Mouse (Mus musculus): ENCODE data around the gene Syne3. TPM values are rescaled to one million over a fixed set of nuclear protein-coding genes. Genes with fewer than 3 reads are reported as not detected.
A peak's percentile ranks its signal among the peaks of the same experiment; 100 is the strongest.

Gene Syne3
- total and polyA plus RNA-seq, 3 experiments: 4.9 to 10.7 TPM; not detected in 1

DNA sequence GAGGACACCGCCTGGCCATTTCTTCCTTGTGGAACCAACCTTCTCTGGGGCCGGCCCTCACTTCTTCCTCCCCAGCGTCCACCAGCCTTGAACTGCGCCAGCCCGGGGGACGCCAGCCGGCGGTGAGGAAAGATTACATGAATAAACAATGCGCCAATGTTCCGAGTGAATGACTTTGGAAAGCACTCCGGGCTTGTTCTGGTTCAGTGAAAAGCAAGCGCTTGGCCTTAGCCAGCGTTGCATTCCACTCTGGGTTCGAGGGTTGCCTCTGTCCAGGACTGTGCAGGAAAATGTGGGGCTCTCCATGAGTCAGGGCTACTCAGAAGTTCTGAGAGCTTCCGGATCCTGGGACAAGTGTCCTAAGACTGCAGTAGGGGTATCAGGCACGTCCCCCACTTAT, 113.0 kb downstream of the Syne3 start:
- no peaks in the 10 kb centered on the region for H3K36me3 ChIP-seq (ENCODE audit: control insufficient read depth in 1 of 2, insufficient read depth in 2 of 2, low read length in 2 of 2)
- H3K4me1 ChIP-seq (ENCODE audit: control insufficient read depth in 1 of 2, insufficient read depth in 2 of 2, low read length in 2 of 2): no peaks in the 10 kb centered on the region; a peak in 1 of 4 replicates
- no peaks in the 10 kb centered on the region for H3K79me2 ChIP-seq (ENCODE audit: control insufficient read depth, insufficient read depth, low read length, poor library complexity)
- H3K27ac ChIP-seq (ENCODE audit: control insufficient read depth, low read depth, low read length): no peak overlapping the region
- no peaks in the 10 kb centered on the region for H3K27me3 ChIP-seq (ENCODE audit: control insufficient read depth in 1 of 2, insufficient read depth in 2 of 2, low read length in 2 of 2)
- TF ChIP-seq MEF2A (IDR thresholded peaks at IDR 0.05; ENCODE audit: extremely low read depth, insufficient replicate concordance, low read depth, low read length, poor library complexity, severe bottlenecking): no peak
- no peak for TF ChIP-seq GABPA (IDR thresholded peaks at IDR 0.05; ENCODE audit: low read depth, low read length)
- TF ChIP-seq TCF12 (IDR thresholded peaks at IDR 0.05; ENCODE audit: low read depth, low read length): no peak
- no peak for TF ChIP-seq BHLHE40 (IDR thresholded peaks at IDR 0.05; ENCODE audit: borderline replicate concordance, low read depth, low read length)
- TF ChIP-seq MAX (IDR thresholded peaks at IDR 0.05; ENCODE audit: low read length): no peak
- TF ChIP-seq MYB (IDR thresholded peaks at IDR 0.05; ENCODE audit: low read depth, low read length): no peak
- TF ChIP-seq UBTF (IDR thresholded peaks at IDR 0.05; ENCODE audit: borderline replicate concordance, insufficient read depth, low read depth, low read length): no peak
- TF ChIP-seq USF2 (IDR thresholded peaks at IDR 0.05; ENCODE audit: borderline replicate concordance in 1 of 2, insufficient read depth in 1 of 2, low read depth in 1 of 2, low read length in 2 of 2): no peak
- TF ChIP-seq E2F4 (IDR thresholded peaks at IDR 0.05; ENCODE audit: borderline replicate concordance, low read depth, low read length): no peak
- TF ChIP-seq ZKSCAN1 (IDR thresholded peaks at IDR 0.05; ENCODE audit: low read depth, low read length): no peak
- TF ChIP-seq POLR2AphosphoS5 (IDR thresholded peaks at IDR 0.05; ENCODE audit: borderline replicate concordance, low read depth, low read length): no peak
- no peak for TF ChIP-seq RCOR1 (IDR thresholded peaks at IDR 0.05; ENCODE audit: low read depth, low read length)
- no peak for TF ChIP-seq ZNF384 (IDR thresholded peaks at IDR 0.05; ENCODE audit: low read depth, low read length)
- TF ChIP-seq NRF1 (IDR thresholded peaks at IDR 0.05; ENCODE audit: insufficient read depth, low read depth, low read length, poor library complexity, severe bottlenecking): no peak
- no peak for TF ChIP-seq MAZ (IDR thresholded peaks at IDR 0.05; ENCODE audit: low read depth, low read length)
- TF ChIP-seq SIN3A (IDR thresholded peaks at IDR 0.05; ENCODE audit: low read length): no peak
- TF ChIP-seq MXI1 (IDR thresholded peaks at IDR 0.05; ENCODE audit: low read depth, low read length): no peak
- TF ChIP-seq RAD21 (IDR thresholded peaks at IDR 0.05; ENCODE audit: low read depth, low read length): no peak
- no peaks in the 10 kb centered on the region for H3K9me3 ChIP-seq (replicated peaks; ENCODE audit: insufficient read depth, low read length)
- no peak overlapping the region for H3K4me3 ChIP-seq (ENCODE audit: control insufficient read depth in 1 of 2, insufficient read depth in 1 of 2, low read depth in 2 of 2, low read length in 2 of 2)
- no peak overlapping the region for H3K9ac ChIP-seq (ENCODE audit: control insufficient read depth, low read depth, low read length, poor library complexity, severe bottlenecking)
- DNase-seq (ENCODE audit: low read depth, low spot score): no peak

DNA sequence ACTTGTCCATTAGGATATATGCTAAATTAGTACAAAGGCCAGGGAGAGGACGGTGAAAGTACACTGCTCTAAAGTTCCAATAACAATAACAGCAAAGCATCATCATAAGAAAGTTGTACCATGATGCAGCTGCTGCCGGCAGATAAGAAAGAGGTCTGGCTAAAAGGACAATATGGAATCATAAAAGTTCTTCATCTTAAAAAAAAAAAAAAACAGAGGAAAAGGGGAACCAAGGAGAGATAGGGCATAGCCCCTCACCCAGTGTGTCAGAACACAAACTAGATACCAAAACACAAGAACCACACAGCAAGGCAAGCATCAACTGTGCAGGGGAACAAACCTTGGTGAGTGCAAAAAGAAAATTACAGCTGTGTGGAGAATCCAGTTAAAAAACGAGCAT, 117.4 kb downstream of the Syne3 start:
- no peaks in the 10 kb centered on the region; a peak in 1 of 4 replicates for H3K4me1 ChIP-seq (ENCODE audit: control insufficient read depth in 1 of 2, insufficient read depth in 2 of 2, low read length in 2 of 2)
- H3K4me3 ChIP-seq (ENCODE audit: control insufficient read depth in 1 of 2, insufficient read depth in 1 of 2, low read depth in 2 of 2, low read length in 2 of 2): no peak overlapping the region
- DNase-seq (ENCODE audit: low read depth, low spot score): peak; percentile 53
- no peaks in the 10 kb centered on the region for H3K79me2 ChIP-seq (ENCODE audit: control insufficient read depth, insufficient read depth, low read length, poor library complexity)
- no peaks in the 10 kb centered on the region for H3K9me3 ChIP-seq (replicated peaks; ENCODE audit: insufficient read depth, low read length)
- H3K9ac ChIP-seq (ENCODE audit: control insufficient read depth, low read depth, low read length, poor library complexity, severe bottlenecking): no peak overlapping the region
- H3K36me3 ChIP-seq (ENCODE audit: control insufficient read depth in 1 of 2, insufficient read depth in 2 of 2, low read length in 2 of 2): no peaks in the 10 kb centered on the region
- peak overlapping the region; percentile 13; the same call in 1 of the 2 replicates for H3K27ac ChIP-seq (ENCODE audit: control insufficient read depth, low read depth, low read length)
- no peaks in the 10 kb centered on the region for H3K27me3 ChIP-seq (ENCODE audit: control insufficient read depth in 1 of 2, insufficient read depth in 2 of 2, low read length in 2 of 2)
- no peak for TF ChIP-seq ELF1 (IDR thresholded peaks at IDR 0.05; ENCODE audit: low read depth, low read length)
- TF ChIP-seq MYB (IDR thresholded peaks at IDR 0.05; ENCODE audit: low read depth, low read length): no peak
- TF ChIP-seq ZKSCAN1 (IDR thresholded peaks at IDR 0.05; ENCODE audit: low read depth, low read length): peak; percentile 27; the same call in 1 of the 2 replicates
- no peak for TF ChIP-seq ZMIZ1 (IDR thresholded peaks at IDR 0.05; ENCODE audit: low read depth, low read length)
- TF ChIP-seq TAL1 (IDR thresholded peaks at IDR 0.05; ENCODE audit: low read length): peak; percentile 91
- no peak for TF ChIP-seq MEF2A (IDR thresholded peaks at IDR 0.05; ENCODE audit: extremely low read depth, insufficient replicate concordance, low read depth, low read length, poor library complexity, severe bottlenecking)
- TF ChIP-seq POLR2A (IDR thresholded peaks at IDR 0.05; ENCODE audit: control insufficient read depth in 1 of 2, insufficient read depth in 1 of 2, low read depth in 1 of 2, low read length in 2 of 2, poor library complexity in 1 of 2): no peak
- TF ChIP-seq MAFK (IDR thresholded peaks at IDR 0.05; ENCODE audit: borderline replicate concordance, low read depth, low read length): no peak
- no peak; the same call in 1 of the 2 replicates for TF ChIP-seq SIN3A (IDR thresholded peaks at IDR 0.05; ENCODE audit: low read length)
- TF ChIP-seq CTCF (IDR thresholded peaks at IDR 0.05 in 2 of 3, conservative IDR thresholded peaks at IDR 0.05 in 1 of 3; ENCODE audit: control insufficient read depth in 1 of 3, insufficient read depth in 1 of 3, low read depth in 2 of 3, low read length in 3 of 3, poor library complexity in 1 of 3, severe bottlenecking in 1 of 3): no peak
- peak; percentile 54 to 64; a peak in 3 of 4 replicates for TF ChIP-seq EP300 (IDR thresholded peaks at IDR 0.05; ENCODE audit: low read depth in 1 of 2, low read length in 2 of 2)
- TF ChIP-seq USF1 (IDR thresholded peaks at IDR 0.05; ENCODE audit: low read depth, low read length): no peak
- TF ChIP-seq JUND (IDR thresholded peaks at IDR 0.05; ENCODE audit: low read depth, low read length): no peak
- no peak for TF ChIP-seq MXI1 (IDR thresholded peaks at IDR 0.05; ENCODE audit: low read depth, low read length)
- no peak for TF ChIP-seq POLR2AphosphoS2 (IDR thresholded peaks at IDR 0.05; ENCODE audit: low read length)
- no peak for TF ChIP-seq MAZ (IDR thresholded peaks at IDR 0.05; ENCODE audit: low read depth, low read length)
- TF ChIP-seq MAX (IDR thresholded peaks at IDR 0.05; ENCODE audit: low read length): no peak
- TF ChIP-seq POLR2AphosphoS5 (IDR thresholded peaks at IDR 0.05; ENCODE audit: borderline replicate concordance, low read depth, low read length): no peak
- no peak for TF ChIP-seq KAT2A (conservative IDR thresholded peaks at IDR 0.05; ENCODE audit: low read depth, low read length)
